Mouse (Mus musculus): Measurements from ENCODE around the gene Olfr952.

The Olfr952 gene

DNA sequence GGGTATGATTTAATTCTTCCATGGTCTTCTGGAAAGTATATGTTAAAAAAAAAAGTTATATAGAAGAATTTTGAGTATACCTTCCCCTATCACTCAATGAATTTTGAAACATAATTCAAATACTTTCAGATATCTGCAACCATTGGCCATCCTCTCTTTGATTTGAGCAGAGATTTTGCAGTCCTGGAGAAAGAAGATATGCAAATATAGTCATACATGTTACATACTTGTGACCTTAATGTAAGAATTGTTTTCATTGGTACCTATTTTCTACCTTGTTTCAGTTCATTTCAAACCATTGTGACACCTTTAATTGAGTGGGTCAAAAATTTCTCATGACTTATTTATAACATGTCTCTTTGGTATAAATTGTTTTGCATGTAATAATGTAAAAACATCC, at the start of gene Olfr952:
TSS of gene Olfr952 (minus strand) at position 101 of the 400 bp plus-strand sequence.
- DNase-seq (ENCODE audit: extremely low read depth, low read depth, low spot score), result no peak

DNA sequence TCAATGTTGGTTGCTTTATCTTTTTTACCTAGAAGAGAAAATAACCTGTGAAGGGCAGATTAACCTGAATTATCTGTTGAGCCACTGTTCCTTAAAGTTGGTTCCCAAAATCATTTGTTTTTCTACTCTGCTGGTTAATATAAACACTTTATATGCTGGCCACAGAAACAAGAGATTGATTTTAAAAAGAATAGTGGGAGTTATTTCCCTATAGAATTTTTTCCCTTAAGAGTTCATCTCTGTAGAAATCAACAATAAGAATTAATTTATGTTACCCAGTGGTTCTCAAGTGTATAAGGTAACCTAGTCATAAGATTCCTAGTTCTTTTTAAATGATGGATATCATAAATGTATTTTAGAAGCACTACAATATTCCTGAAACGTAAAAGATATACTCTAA, 44.9 kb upstream of the Olfr952 start, which contains the start of gene Olfr955:
TSS of gene Olfr955 (minus strand) at position 101 of the 400 bp plus-strand sequence.
- no peak for DNase-seq (ENCODE audit: extremely low read depth, low read depth, low spot score)

DNA sequence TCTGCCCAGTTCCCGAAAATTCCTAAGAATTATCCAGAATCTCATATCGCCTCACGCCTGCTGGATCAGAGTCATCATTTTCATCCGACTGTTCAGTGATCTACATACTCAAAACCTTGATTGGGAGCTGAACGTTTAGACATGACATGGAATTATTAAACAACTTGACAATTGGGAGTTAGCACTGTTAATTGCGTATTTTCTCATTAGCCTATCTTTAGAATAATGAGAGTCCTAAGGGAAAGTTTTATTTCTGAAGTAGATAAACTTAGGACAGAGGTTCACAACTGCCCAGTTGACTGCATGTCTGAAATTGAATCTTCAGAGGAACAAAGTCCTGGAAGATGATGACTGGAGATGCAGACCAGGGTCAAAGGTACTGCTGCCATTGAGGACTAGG, 29.5 kb upstream of the Olfr952 start, which contains the start of gene Olfr954:
TSS of gene Olfr954 (plus strand) at position 301 of the 400 bp plus-strand sequence.
- no peak for DNase-seq (ENCODE audit: extremely low read depth, low read depth, low spot score)

DNA sequence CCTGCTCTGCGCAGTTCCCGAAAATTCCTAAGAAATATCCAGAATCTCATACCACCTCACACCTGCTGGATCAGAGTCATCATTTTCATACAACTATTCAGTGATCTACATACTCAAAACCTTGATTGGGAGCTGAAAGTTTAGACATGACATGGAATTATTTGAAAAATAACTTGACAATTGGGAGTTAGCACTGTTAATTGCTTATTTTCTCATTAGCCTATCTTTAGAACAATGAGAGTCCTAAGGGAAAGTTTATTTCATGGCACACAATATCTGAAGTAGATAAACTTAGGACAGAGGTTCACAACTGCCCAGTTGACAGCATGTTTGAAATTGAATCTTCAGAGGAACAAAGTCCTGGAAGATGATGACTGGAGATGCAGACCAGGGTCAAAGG, 39.8 kb downstream of the Olfr952 start, which contains the start of gene Olfr951:
TSS of gene Olfr951 (plus strand) at position 301 of the 400 bp plus-strand sequence.
- DNase-seq (ENCODE audit: extremely low read depth, low read depth, low spot score), result no peak
